Mouse (Mus musculus) hindbrain, embryonic 14.5 days (tissue): Measurements from ENCODE around the gene Mex3a. TPM values are rescaled to one million over a fixed set of nuclear protein-coding genes. Genes with fewer than 3 reads are reported as not detected.

Experiments
- ATAC-seq: fragments of 200-750 bp; cut with Nextera tagmentation; 2 replicates; pipeline ENCODE4 v1.8.0; 2017; ENCODE audit warnings: moderate number of reproducible peaks, mild to moderate bottlenecking, moderate TSS enrichment, moderate library complexity; ENCODE audit not compliant: low FRiP score
- DNase-seq: peaks from one replicate; pipeline ENCODE4 v3.0.0-alpha.2; 2015; ENCODE audit warnings: low spot score
- H3K27ac ChIP-seq: fragments of 300-500 bp; sonication (generic); 2 replicates; pipeline ENCODE4 v1.5.1; 2014; ENCODE audit warnings: mild to moderate bottlenecking, moderate library complexity
- H3K27me3 ChIP-seq: fragments of 300-500 bp; sonication (generic); 2 replicates; pipeline ENCODE4 v1.6.1; 2014; ENCODE audit warnings: mild to moderate bottlenecking, low read length, mixed read lengths; ENCODE audit not compliant: control insufficient read depth, insufficient read depth
- H3K36me3 ChIP-seq: fragments of 300-500 bp; sonication (generic); replicated peaks from 2 replicates; pipeline ENCODE4 v1.6.1; 2014; ENCODE audit not compliant: control insufficient read depth, insufficient read depth
- H3K4me1 ChIP-seq: fragments of 300-500 bp; sonication (generic); replicated peaks from 2 replicates; pipeline ENCODE4 v1.6.1; 2014; ENCODE audit warnings: antibody characterized with exemption, low read length, mixed read lengths; ENCODE audit not compliant: control insufficient read depth, insufficient read depth
- H3K4me2 ChIP-seq: fragments of 300-500 bp; sonication (generic); replicated peaks from 2 replicates; pipeline ENCODE4 v1.6.1; 2014; ENCODE audit warnings: mild to moderate bottlenecking, moderate library complexity
- H3K4me3 ChIP-seq: fragments of 300-500 bp; sonication (generic); replicated peaks from 2 replicates; pipeline ENCODE4 v1.5.1; 2014; ENCODE audit warnings: mild to moderate bottlenecking, low read length
- H3K9ac ChIP-seq: fragments of 300-500 bp; sonication (generic); 2 replicates; pipeline ENCODE4 v1.6.1; 2014
- H3K9me3 ChIP-seq: fragments of 300-500 bp; sonication (generic); 2 replicates; pipeline ENCODE4 v1.6.1; 2016; ENCODE audit warnings: low read length; ENCODE audit not compliant: control insufficient read depth
- whole genome bisulfite sequencing: fragments of 180-500 bp; shearing (Covaris S2); extraction: QIAGEN DNeasy Blood & Tissue Kit; methylation state at CpG from one replicate; pipeline ENCODE4 v1.1.7; 2014; 5-methylcytosine and 5-hydroxymethylcytosine counted together
- polyA plus RNA-seq: library from polyadenylated mRNA; unstranded; fragments of >200 nt; fragmentation: Nextera tagmentation; extraction: Ambion mirVana; gene quantifications from 2 replicates; pipeline ENCODE4 v1.2.1, GENCODE M21; 2014

Gene Mex3a
- polyA plus RNA-seq, 1 experiment from 2014 or later, result 31.0 TPM

- Histone ChIP-seq H3K36me3 (no peaks in the 10 kb centered on the region), H3K9me3 (no peaks in the 10 kb centered on the region), H3K27ac (0 out of 2 replicates have a peak overlapping the region, but pooled peaks have one; percentile 26), H3K4me2 (no peak overlapping the region), H3K4me1 (peaks cover 18% of the 10 kb centered on the region), H3K27me3 (no peaks in the 10 kb centered on the region), H3K9ac (no peak overlapping the region), H3K4me3 (no peak overlapping the region)
- 70% methylated on average over 9 of the region's 9 CpGs for WGBS
- ATAC-seq (no peak), DNase-seq (peak; percentile 60)
Observed at GRCm38 (mm10) chr3:88494836-88495628, 37.2 kb upstream of the Mex3a start.

GRCm38 (mm10) chr3:88495741-88496415 lies 36.3 kb upstream of the Mex3a start:
- no peak overlapping the region for H3K9ac ChIP-seq
- no peak overlapping the region for H3K4me3 ChIP-seq

GRCm38 (mm10) chr3:88499580-88499979 lies 32.6 kb upstream of the Mex3a start:
- H3K36me3 ChIP-seq, result no peaks in the 10 kb centered on the region
- H3K4me1 ChIP-seq, result peaks cover 20% of the 10 kb centered on the region
- no peaks in the 10 kb centered on the region for H3K9me3 ChIP-seq
- H3K4me3 ChIP-seq, result no peak overlapping the region
- peaks cover 4% of the 10 kb centered on the region for H3K27me3 ChIP-seq
- H3K27ac ChIP-seq, result no peak overlapping the region
- no peak overlapping the region for H3K4me2 ChIP-seq
- 71% methylated on average over 4 of the region's 4 CpGs for WGBS
- H3K9ac ChIP-seq, result no peak overlapping the region
- no peak for DNase-seq
- no peak for ATAC-seq

More at GRCm38 (mm10) chr3:88495741-88496415, 36.3 kb upstream of the Mex3a start:
- Histone ChIP-seq H3K4me2 (no peak overlapping the region), H3K4me1 (peaks cover 18% of the 10 kb centered on the region), H3K27me3 (no peaks in the 10 kb centered on the region), H3K27ac (no peak overlapping the region), H3K9me3 (no peaks in the 10 kb centered on the region), H3K36me3 (no peaks in the 10 kb centered on the region)
- ATAC-seq (no peak), DNase-seq (no peak)
- 84% methylated on average over 10 of the region's 10 CpGs for WGBS

- ATAC-seq, result no peak
- no peak overlapping the region for H3K27ac ChIP-seq
- no peak for DNase-seq
- no peak overlapping the region for H3K4me2 ChIP-seq
- no peak overlapping the region for H3K4me3 ChIP-seq
- no peak overlapping the region for H3K9ac ChIP-seq
- no peaks in the 10 kb centered on the region for H3K9me3 ChIP-seq
- H3K4me1 ChIP-seq, result peaks cover 16% of the 10 kb centered on the region
- WGBS, result 84% methylated on average over 7 of the region's 7 CpGs
- no peaks in the 10 kb centered on the region for H3K36me3 ChIP-seq
- H3K27me3 ChIP-seq, result peaks cover 4% of the 10 kb centered on the region
Observed at GRCm38 (mm10) chr3:88500087-88500486, 32.1 kb upstream of the Mex3a start.

- H3K9ac ChIP-seq, result no peak overlapping the region
- H3K9me3 ChIP-seq, result no peaks in the 10 kb centered on the region
- peak overlapping the region; percentile 83; the same call in 1 of the 2 replicates for H3K4me2 ChIP-seq
- DNase-seq, result no peak
- no peaks in the 10 kb centered on the region for H3K36me3 ChIP-seq
- no peak overlapping the region for H3K4me3 ChIP-seq
- H3K27ac ChIP-seq, result no peak overlapping the region
- H3K27me3 ChIP-seq, result peaks cover 4% of the 10 kb centered on the region
- no peak for ATAC-seq
- 46% methylated on average over 4 of the region's 4 CpGs for WGBS
- peaks cover 14% of the 10 kb centered on the region for H3K4me1 ChIP-seq
Observed at GRCm38 (mm10) chr3:88500655-88501365, 31.4 kb upstream of the Mex3a start.

- Histone ChIP-seq H3K9me3 (no peaks in the 10 kb centered on the region), H3K4me1 (peaks cover 14% of the 10 kb centered on the region), H3K27ac (no peak overlapping the region), H3K4me3 (peak overlapping the region; percentile 57), H3K27me3 (peaks cover 4% of the 10 kb centered on the region), H3K36me3 (no peaks in the 10 kb centered on the region), H3K4me2 (peak overlapping the region; percentile 83), H3K9ac (peak overlapping the region; percentile 71)
- WGBS, result 60% methylated on average over 6 of the region's 6 CpGs
- ATAC-seq (no peak), DNase-seq (no peak)
Observed at GRCm38 (mm10) chr3:88501366-88502030, 30.7 kb upstream of the Mex3a start.

- ATAC-seq, result no peak; the same call in 1 of the 2 replicates
- no peaks in the 10 kb centered on the region for H3K9me3 ChIP-seq
- H3K4me3 ChIP-seq, result peak overlapping the region; percentile 57
- peak overlapping the region; percentile 71 for H3K9ac ChIP-seq
- H3K4me2 ChIP-seq, result peak overlapping the region; percentile 83
- WGBS, result 18% methylated on average over 11 of the region's 11 CpGs
- peaks cover 4% of the 10 kb centered on the region for H3K27me3 ChIP-seq
- H3K27ac ChIP-seq, result no peak overlapping the region
- peaks cover 14% of the 10 kb centered on the region for H3K4me1 ChIP-seq
- H3K36me3 ChIP-seq, result no peaks in the 10 kb centered on the region
- no peak for DNase-seq
Observed at GRCm38 (mm10) chr3:88502031-88502571, 30.1 kb upstream of the Mex3a start.

- Histone ChIP-seq H3K36me3 (no peaks in the 10 kb centered on the region), H3K27ac (peak overlapping the region; percentile 52), H3K4me1 (peaks cover 14% of the 10 kb centered on the region), H3K9me3 (no peaks in the 10 kb centered on the region), H3K27me3 (peaks cover 4% of the 10 kb centered on the region), H3K9ac (peak overlapping the region; percentile 71), H3K4me2 (peak overlapping the region; percentile 83), H3K4me3 (peak overlapping the region; percentile 57)
- peak; percentile 90 for ATAC-seq
- WGBS, result under 1% methylated on average over 55 of the region's 55 CpGs
- DNase-seq, result peak; percentile 76
Observed at GRCm38 (mm10) chr3:88502641-88503504, 29.3 kb upstream of the Mex3a start.
